Mouse (Mus musculus) stomach, embryonic 16.5 days (tissue): Measurements from ENCODE around the gene Fh1. TPM values are rescaled to one million over a fixed set of nuclear protein-coding genes. Genes with fewer than 3 reads are reported as not detected.

Experiments
- ATAC-seq: fragments of 200-750 bp; cut with Nextera tagmentation; 2 replicates; pipeline ENCODE4 v1.8.0; 2017; ENCODE audit warnings: moderate number of reproducible peaks, moderate TSS enrichment; ENCODE audit not compliant: insufficient read depth, low FRiP score
- H3K27ac ChIP-seq: fragments of 300-500 bp; sonication (generic); 2 replicates; pipeline ENCODE4 v1.5.1; 2014; ENCODE audit warnings: low read length
- H3K27me3 ChIP-seq: fragments of 300-500 bp; sonication (generic); 2 replicates; pipeline ENCODE4 v1.6.1; 2014; ENCODE audit warnings: low read length, control low read depth, mixed read lengths; ENCODE audit not compliant: control insufficient read depth, insufficient read depth
- H3K36me3 ChIP-seq: fragments of 300-500 bp; sonication (generic); 2 replicates; pipeline ENCODE4 v1.6.1; 2014; ENCODE audit warnings: low read length; ENCODE audit not compliant: control insufficient read depth, insufficient read depth
- H3K4me1 ChIP-seq: fragments of 300-500 bp; sonication (generic); 2 replicates; pipeline ENCODE4 v1.6.1; 2014; ENCODE audit warnings: low read length, control low read depth, mixed read lengths; ENCODE audit not compliant: control insufficient read depth, insufficient read depth
- H3K4me2 ChIP-seq: fragments of 300-500 bp; sonication (generic); 2 replicates; pipeline ENCODE4 v1.6.1; 2014; ENCODE audit warnings: low read depth, low read length, mixed read lengths
- H3K4me3 ChIP-seq: fragments of 300-500 bp; sonication (generic); replicated peaks from 2 replicates; pipeline ENCODE4 v1.5.1; 2014; ENCODE audit warnings: mild to moderate bottlenecking, low read length
- H3K9ac ChIP-seq: fragments of 300-500 bp; sonication (generic); 2 replicates; pipeline ENCODE4 v1.6.1; 2014; ENCODE audit warnings: low read length
- H3K9me3 ChIP-seq: fragments of 300-500 bp; sonication (generic); replicated peaks from 2 replicates; pipeline ENCODE4 v1.6.1; 2016; ENCODE audit warnings: low read length, control low read depth; ENCODE audit not compliant: control insufficient read depth
- WGBS: fragments of 180-500 bp; shearing (Covaris S2); extraction: QIAGEN DNeasy Blood & Tissue Kit; methylation state at CpG from one replicate; pipeline ENCODE4 v1.1.7; 2014; 5-methylcytosine and 5-hydroxymethylcytosine counted together
- polyA plus RNA-seq: library from polyadenylated mRNA; unstranded; fragments of >200 nt; fragmentation: Nextera tagmentation; extraction: Ambion mirVana; gene quantifications from 2 replicates; pipeline ENCODE4 v1.2.1, GENCODE M21; 2015

Gene Fh1
- polyA plus RNA-seq, 1 experiment from 2014 or later, result 131 TPM

- ATAC-seq, result no peak
- no peaks in the 10 kb centered on the region for H3K36me3 ChIP-seq
- H3K4me3 ChIP-seq, result no peak overlapping the region
- no peaks in the 10 kb centered on the region for H3K4me1 ChIP-seq
- no peak overlapping the region for H3K9ac ChIP-seq
- WGBS, result 49% methylated on average over 9 of the region's 9 CpGs
- no peak overlapping the region for H3K27ac ChIP-seq
- no peak overlapping the region for H3K4me2 ChIP-seq
- no peaks in the 10 kb centered on the region for H3K27me3 ChIP-seq
- no peaks in the 10 kb centered on the region for H3K9me3 ChIP-seq
Observed at GRCm38 (mm10) chr1:175646952-175647351, 21.5 kb upstream of the Fh1 start.

GRCm38 (mm10) chr1:175643496-175644265, 18.2 kb upstream of the Fh1 start:
- Histone ChIP-seq H3K27ac (no peak overlapping the region), H3K27me3 (no peaks in the 10 kb centered on the region), H3K9me3 (no peaks in the 10 kb centered on the region), H3K4me1 (no peaks in the 10 kb centered on the region), H3K4me2 (no peak overlapping the region), H3K9ac (no peak overlapping the region), H3K36me3 (no peaks in the 10 kb centered on the region), H3K4me3 (no peak overlapping the region)
- WGBS, result 62% methylated on average over 5 of the region's 5 CpGs
- ATAC-seq, result no peak

- ATAC-seq, result no peak
- WGBS, result 71% methylated on average over 6 of the region's 6 CpGs
Observed at GRCm38 (mm10) chr1:175640435-175641150, 15.2 kb upstream of the Fh1 start.

GRCm38 (mm10) chr1:175639072-175639471, 13.6 kb upstream of the Fh1 start:
- Histone ChIP-seq H3K27me3 (no peaks in the 10 kb centered on the region), H3K4me3 (no peak overlapping the region), H3K9ac (no peak overlapping the region), H3K36me3 (no peaks in the 10 kb centered on the region), H3K4me2 (no peak overlapping the region), H3K9me3 (no peaks in the 10 kb centered on the region), H3K27ac (no peak overlapping the region), H3K4me1 (no peaks in the 10 kb centered on the region)
- ATAC-seq, result no peak
- 83% methylated on average over 7 of the region's 7 CpGs for WGBS

More at GRCm38 (mm10) chr1:175640435-175641150, 15.2 kb upstream of the Fh1 start:
- no peaks in the 10 kb centered on the region for H3K9me3 ChIP-seq
- H3K27me3 ChIP-seq, result no peaks in the 10 kb centered on the region
- no peaks in the 10 kb centered on the region for H3K36me3 ChIP-seq
- H3K4me3 ChIP-seq, result no peak overlapping the region
- no peak overlapping the region for H3K4me2 ChIP-seq
- no peak overlapping the region for H3K9ac ChIP-seq
- no peak overlapping the region for H3K27ac ChIP-seq
- no peaks in the 10 kb centered on the region for H3K4me1 ChIP-seq

GRCm38 (mm10) chr1:175637677-175638076, 12.2 kb upstream of the Fh1 start:
- WGBS, result 62% methylated on average over 7 of the region's 7 CpGs
- H3K36me3 ChIP-seq, result no peaks in the 10 kb centered on the region

GRCm38 (mm10) chr1:175632470-175632869, 7.0 kb upstream of the Fh1 start:
- H3K27ac ChIP-seq, result no peak overlapping the region

More at GRCm38 (mm10) chr1:175637677-175638076, 12.2 kb upstream of the Fh1 start:
- no peak overlapping the region for H3K9ac ChIP-seq
- H3K4me3 ChIP-seq, result no peak overlapping the region
- no peak for ATAC-seq
- no peak overlapping the region for H3K4me2 ChIP-seq
- H3K27me3 ChIP-seq, result no peaks in the 10 kb centered on the region
- no peaks in the 10 kb centered on the region for H3K4me1 ChIP-seq
- H3K9me3 ChIP-seq, result no peaks in the 10 kb centered on the region
- no peak overlapping the region for H3K27ac ChIP-seq

GRCm38 (mm10) chr1:175631721-175632221, 6.3 kb upstream of the Fh1 start:
- no peak overlapping the region for H3K27ac ChIP-seq
- H3K9me3 ChIP-seq, result no peaks in the 10 kb centered on the region
- no peak overlapping the region for H3K4me3 ChIP-seq
- no peaks in the 10 kb centered on the region for H3K27me3 ChIP-seq
- no peak overlapping the region for H3K9ac ChIP-seq
- WGBS, result 69% methylated on average over 10 of the region's 10 CpGs
- H3K36me3 ChIP-seq, result no peaks in the 10 kb centered on the region
- H3K4me2 ChIP-seq, result no peak overlapping the region
- no peaks in the 10 kb centered on the region for H3K4me1 ChIP-seq
- no peak for ATAC-seq

More at GRCm38 (mm10) chr1:175632470-175632869, 7.0 kb upstream of the Fh1 start:
- H3K36me3 ChIP-seq, result no peaks in the 10 kb centered on the region
- no peaks in the 10 kb centered on the region for H3K4me1 ChIP-seq
- no peak for ATAC-seq
- H3K4me3 ChIP-seq, result no peak overlapping the region
- H3K9ac ChIP-seq, result no peak overlapping the region
- no peak overlapping the region for H3K4me2 ChIP-seq
- WGBS, result 96% methylated on average over 14 of the region's 14 CpGs
- no peaks in the 10 kb centered on the region for H3K9me3 ChIP-seq
- no peaks in the 10 kb centered on the region for H3K27me3 ChIP-seq

GRCm38 (mm10) chr1:175631080-175631479, 5.6 kb upstream of the Fh1 start:
- Histone ChIP-seq H3K9ac (no peak overlapping the region), H3K27ac (no peak overlapping the region), H3K27me3 (no peaks in the 10 kb centered on the region), H3K9me3 (no peaks in the 10 kb centered on the region), H3K4me3 (no peak overlapping the region), H3K36me3 (no peaks in the 10 kb centered on the region), H3K4me1 (no peaks in the 10 kb centered on the region), H3K4me2 (no peak overlapping the region)
- ATAC-seq, result no peak
- WGBS, result 79% methylated on average over 3 of the region's 3 CpGs

GRCm38 (mm10) chr1:175630345-175630744, 4.9 kb upstream of the Fh1 start:
- Histone ChIP-seq H3K4me1 (no peaks in the 10 kb centered on the region), H3K9ac (no peak overlapping the region), H3K9me3 (no peaks in the 10 kb centered on the region), H3K36me3 (no peaks in the 10 kb centered on the region), H3K4me3 (no peak overlapping the region), H3K27me3 (no peaks in the 10 kb centered on the region), H3K4me2 (no peak overlapping the region), H3K27ac (no peak overlapping the region)
- no peak for ATAC-seq
- WGBS, result 81% methylated on average over 5 of the region's 5 CpGs
